ENCODE assay signal across 19 mouse cellular contexts in genomic region chr2:59448516-59448915, GRCm38 (mm10). TPM values are rescaled to one million over a fixed set of nuclear protein-coding genes. Genes with fewer than 3 reads are reported as not detected.
DNase-seq lines count a peak whose midpoint lies in the region; ATAC-seq and TF ChIP-seq lines count a peak whose summit lies in the region.
"Had no signal": no experiment of that assay in that cellular context is flagged by ENCODE, and none has a peak within 500 bp of the region (broad histone marks: within the 10 kb centered on the region; RNA-seq: fewer than 3 reads in every experiment).

No protein-coding gene starts in this region.

- H3K36me3 ChIP-seq in stomach, embryonic 15.5 days, result no peaks in the 10 kb centered on the region
- H3K36me3 ChIP-seq in stomach, postnatal 0 days (ENCODE audit: control insufficient read depth, insufficient read depth, low read length), result no peaks in the 10 kb centered on the region
- H3K36me3 ChIP-seq: embryonic facial prominence, embryonic 10.5 days; embryonic facial prominence, embryonic 12.5 days; forebrain, embryonic 10.5 days; forebrain, embryonic 12.5 days had no signal

- no peak for TF ChIP-seq CTCF in stomach, postnatal 0 days (IDR thresholded peaks at IDR 0.05; ENCODE audit: low read depth)

- no peak overlapping the region for H3K4me2 ChIP-seq in stomach, embryonic 15.5 days
- no peak overlapping the region for H3K4me2 ChIP-seq in stomach, postnatal 0 days (replicated peaks; ENCODE audit: low read depth)
- H3K4me2 ChIP-seq: embryonic facial prominence, embryonic 12.5 days; forebrain, embryonic 12.5 days had no signal

- no peaks in the 10 kb centered on the region for H3K4me1 ChIP-seq in stomach, embryonic 15.5 days
- no peaks in the 10 kb centered on the region for H3K4me1 ChIP-seq in stomach, postnatal 0 days (replicated peaks; ENCODE audit: control insufficient read depth, insufficient read depth)
- H3K4me1 ChIP-seq: embryonic facial prominence, embryonic 10.5 days; embryonic facial prominence, embryonic 12.5 days; forebrain, embryonic 12.5 days had no signal

- H3K9me3 ChIP-seq in stomach, embryonic 15.5 days, result no peaks in the 10 kb centered on the region
- H3K9me3 ChIP-seq in stomach, postnatal 0 days (ENCODE audit: control insufficient read depth, low read length), result no peaks in the 10 kb centered on the region
- H3K9me3 ChIP-seq: embryonic facial prominence, embryonic 10.5 days; embryonic facial prominence, embryonic 12.5 days; forebrain, embryonic 10.5 days; forebrain, embryonic 12.5 days had no signal

- H3K9ac ChIP-seq in stomach, embryonic 15.5 days, result no peak overlapping the region
- H3K9ac ChIP-seq in stomach, postnatal 0 days (ENCODE audit: low read length), result no peak overlapping the region
- H3K9ac ChIP-seq: embryonic facial prominence, embryonic 12.5 days; forebrain, embryonic 12.5 days had no signal

- H3K27ac ChIP-seq in stomach, embryonic 15.5 days, result 0 out of 2 replicates have a peak overlapping the region, but pooled peaks have one; percentile 40
- H3K27ac ChIP-seq in stomach, postnatal 0 days (replicated peaks), result peak overlapping the region; percentile 59
- H3K27ac ChIP-seq: embryonic facial prominence, embryonic 10.5 days; embryonic facial prominence, embryonic 12.5 days; forebrain, embryonic 10.5 days; forebrain, embryonic 12.5 days had no signal

- no peak overlapping the region for H3K4me3 ChIP-seq in stomach, embryonic 15.5 days (replicated peaks)
- H3K4me3 ChIP-seq in stomach, postnatal 0 days (ENCODE audit: low read depth, low read length), result no peak overlapping the region
- H3K4me3 ChIP-seq: embryonic facial prominence, embryonic 10.5 days; embryonic facial prominence, embryonic 12.5 days; forebrain, embryonic 10.5 days; forebrain, embryonic 12.5 days had no signal

- 93% methylated on average over 3 of the region's 3 CpGs for WGBS in stomach, embryonic 15.5 days
- 87% methylated on average over 3 of the region's 3 CpGs for WGBS in stomach, postnatal 0 days

- no peak for TF ChIP-seq EP300 in stomach, postnatal 0 days (optimal IDR thresholded peaks at IDR 0.05)

- ATAC-seq in stomach, embryonic 15.5 days (ENCODE audit: insufficient read depth, low FRiP score, low read depth), result no peak
- ATAC-seq in stomach, postnatal 0 days (ENCODE audit: low FRiP score, low TSS enrichment), result no peak
- ATAC-seq: forebrain, embryonic 14.5 days; forebrain, embryonic 16.5 days had no signal

- DNase-seq in fat pad, adult 2 months (ENCODE audit: extremely low read depth, low read depth, low spot score), result peak; percentile 70
- DNase-seq in stomach, postnatal 0 days (ENCODE audit: low spot score), result no peak
- no peak for DNase-seq in frontal cortex, postnatal 10 days (ENCODE audit: low spot score in 2 of 2)
- no peak for DNase-seq in yolk sac, embryonic 10.5 days (ENCODE audit: low spot score)
- DNase-seq: adrenal gland, adult 8-10 months; adrenal gland, postnatal 14 days; adrenal gland, postnatal 36 days; cerebellum, adult 11-12 months; cerebellum, adult 2 months; cerebellum, adult 9-10 months; cerebellum, postnatal 25 days had no signal

- no peaks in the 10 kb centered on the region for H3K27me3 ChIP-seq in stomach, embryonic 15.5 days (replicated peaks)
- no peaks in the 10 kb centered on the region for H3K27me3 ChIP-seq in stomach, postnatal 0 days (ENCODE audit: control insufficient read depth, insufficient read depth, low read length)
- H3K27me3 ChIP-seq: embryonic facial prominence, embryonic 12.5 days; forebrain, embryonic 12.5 days had no signal

RNA-seq across cellular contexts. Expression of gene Dapl1, which starts 35.9 kb away (rescaled TPM):
- 27.9 and 50.9 TPM in 2 replicates for polyA plus RNA-seq in stomach, embryonic 15.5 days (2015; fragmentation: Nextera tagmentation; extraction: Ambion mirVana)
- 472 and 547 TPM in 2 replicates for polyA plus RNA-seq in stomach, postnatal 0 days (2015; fragmentation: Nextera tagmentation; extraction: Ambion mirVana)
- polyA plus RNA-seq: C2C12; forebrain, embryonic 16.5 days had no signal
